Mouse (Mus musculus): ENCODE results near the gene Apoa1.

- no peak for TF ChIP-seq CTCF (IDR thresholded peaks at IDR 0.05; ENCODE audit: insufficient read depth, low read depth, low read length)
- TF ChIP-seq POLR2A (IDR thresholded peaks at IDR 0.05; ENCODE audit: insufficient read depth, low read depth, low read length) = no peak
Observed at GRCm38 (mm10) chr9:46210473-46210872, 17.9 kb upstream of the Apoa1 start.

All from olfactory bulb, adult 2 months (tissue).